Mouse (Mus musculus) stomach, embryonic 14.5 days (tissue): Measurements from ENCODE around the gene Pou4f1. TPM values are rescaled to one million over a fixed set of nuclear protein-coding genes. Genes with fewer than 3 reads are reported as not detected.
"Not testable (repeated sequence)": the region's sequence is repeated elsewhere in the genome, so short reads cannot be mapped to it uniquely, and the experiment has no call there.

Source experiments
- ATAC-seq: fragments of 200-750 bp; cut with Nextera tagmentation; 2 replicates; pipeline ENCODE4 v1.8.0; 2017; ENCODE audit warnings: low read depth, moderate TSS enrichment; ENCODE audit not compliant: insufficient number of reproducible peaks, insufficient read depth, low FRiP score
- H3K27ac ChIP-seq: fragments of 300-500 bp; sonication (generic); 2 replicates; pipeline ENCODE4 v1.5.1; 2014; ENCODE audit warnings: mild to moderate bottlenecking, low read length, moderate library complexity, mixed read lengths
- H3K27me3 ChIP-seq: fragments of 300-500 bp; sonication (generic); 2 replicates; pipeline ENCODE4 v1.6.1; 2014; ENCODE audit warnings: low read length, control low read depth, mixed read lengths; ENCODE audit not compliant: control insufficient read depth, insufficient read depth
- H3K36me3 ChIP-seq: fragments of 300-500 bp; sonication (generic); 2 replicates; pipeline ENCODE4 v1.6.1; 2014; ENCODE audit warnings: mild to moderate bottlenecking, control low read depth, low read length, moderate library complexity, mixed read lengths; ENCODE audit not compliant: control insufficient read depth, insufficient read depth
- H3K4me1 ChIP-seq: fragments of 300-500 bp; sonication (generic); 2 replicates; pipeline ENCODE4 v1.6.1; 2014; ENCODE audit warnings: low read length, control low read depth, mixed read lengths; ENCODE audit not compliant: control insufficient read depth, insufficient read depth
- H3K4me2 ChIP-seq: fragments of 300-500 bp; sonication (generic); replicated peaks from 2 replicates; pipeline ENCODE4 v1.6.1; 2014; ENCODE audit warnings: low read depth, low read length, control low read depth
- H3K4me3 ChIP-seq: fragments of 300-500 bp; sonication (generic); 2 replicates; pipeline ENCODE4 v1.5.1; 2014; ENCODE audit warnings: low read depth, low read length, control low read depth
- H3K9ac ChIP-seq: fragments of 300-500 bp; sonication (generic); replicated peaks from 2 replicates; pipeline ENCODE4 v1.6.1; 2014; ENCODE audit warnings: low read depth, mild to moderate bottlenecking, control low read depth, low read length, moderate library complexity, mixed read lengths
- H3K9me3 ChIP-seq: fragments of 300-500 bp; sonication (generic); 2 replicates; pipeline ENCODE4 v1.6.1; 2016; ENCODE audit warnings: low read depth, low read length, control low read depth; ENCODE audit not compliant: control insufficient read depth
- WGBS: fragments of 180-500 bp; shearing (Covaris S2); extraction: QIAGEN DNeasy Blood & Tissue Kit; methylation state at CpG from one replicate; pipeline ENCODE4 v1.1.7; 2014; 5-methylcytosine and 5-hydroxymethylcytosine counted together
- polyA plus RNA-seq: library from polyadenylated mRNA; unstranded; fragments of >200 nt; fragmentation: Nextera tagmentation; extraction: Ambion mirVana; gene quantifications from 2 replicates; pipeline ENCODE4 v1.2.1, GENCODE M21; 2014

Gene Pou4f1
- polyA plus RNA-seq = 0.32 and 0.43 TPM in 2 replicates

GRCm38 (mm10) chr14:104467966-104468622, at the start of gene Pou4f1:
Gene Pou4f1 (minus strand): TSS chr14:104467999.
- H3K4me1 ChIP-seq = 0 out of 2 replicates have a peak, but pooled peaks cover 7% of the 10 kb centered on the region
- H3K27ac ChIP-seq = no peak within 1 kb of the TSS
- ATAC-seq = peak; percentile 90
- no peaks in the 10 kb centered on the region for H3K36me3 ChIP-seq
- peaks cover 77% of the 10 kb centered on the region for H3K27me3 ChIP-seq
- H3K9me3 ChIP-seq = no peaks in the 10 kb centered on the region
- peak within 1 kb of the TSS; percentile 30 for H3K4me3 ChIP-seq
- peak within 1 kb of the TSS; percentile 68 for H3K4me2 ChIP-seq
- H3K9ac ChIP-seq = no peak within 1 kb of the TSS; the same call in 1 of the 2 replicates
- under 1% methylated on average over 47 of the region's 62 CpGs for WGBS

- no peak overlapping the region for H3K4me3 ChIP-seq
- no peaks in the 10 kb centered on the region for H3K9me3 ChIP-seq
- no peak for ATAC-seq
- H3K36me3 ChIP-seq = peaks cover 5% of the 10 kb centered on the region; the same call in 1 of the 2 replicates
- H3K27me3 ChIP-seq = no peaks in the 10 kb centered on the region
- H3K27ac ChIP-seq = no peak overlapping the region
- 76% methylated on average over 1 of the region's 1 CpGs for WGBS
- no peak overlapping the region for H3K9ac ChIP-seq
- H3K4me2 ChIP-seq = no peak overlapping the region
- H3K4me1 ChIP-seq = no peaks in the 10 kb centered on the region
Measured at GRCm38 (mm10) chr14:104511664-104512063, 43.9 kb upstream of the Pou4f1 start.

GRCm38 (mm10) chr14:104502761-104503160, 35.0 kb upstream of the Pou4f1 start:
- WGBS = 71% methylated on average over 3 of the region's 3 CpGs
- H3K4me1 ChIP-seq, H3K27ac ChIP-seq, H3K9me3 ChIP-seq, ATAC-seq, H3K9ac ChIP-seq, H3K4me3 ChIP-seq, H3K27me3 ChIP-seq, H3K4me2 ChIP-seq: not testable (repeated sequence)
- H3K36me3 ChIP-seq = peaks cover 51% of the 10 kb centered on the region

- H3K9me3 ChIP-seq = no peaks in the 10 kb centered on the region
- no peaks in the 10 kb centered on the region for H3K4me1 ChIP-seq
- WGBS = 91% methylated on average over 8 of the region's 8 CpGs
- no peak overlapping the region for H3K4me2 ChIP-seq
- no peak overlapping the region for H3K9ac ChIP-seq
- H3K27me3 ChIP-seq = no peaks in the 10 kb centered on the region
- peaks cover 9% of the 10 kb centered on the region for H3K36me3 ChIP-seq
- no peak overlapping the region for H3K27ac ChIP-seq
- no peak overlapping the region for H3K4me3 ChIP-seq
- no peak for ATAC-seq
Measured at GRCm38 (mm10) chr14:104479751-104480150, 12.0 kb upstream of the Pou4f1 start.

GRCm38 (mm10) chr14:104478593-104478992, 10.8 kb upstream of the Pou4f1 start:
- Histone ChIP-seq H3K36me3 (peaks cover 9% of the 10 kb centered on the region), H3K27me3 (peaks cover 8% of the 10 kb centered on the region; the same call in 1 of the 2 replicates)
- no peak for ATAC-seq

GRCm38 (mm10) chr14:104477616-104478015, 9.8 kb upstream of the Pou4f1 start:
- Histone ChIP-seq H3K4me2 (no peak overlapping the region), H3K36me3 (peaks cover 9% of the 10 kb centered on the region), H3K4me1 (peaks cover 9% of the 10 kb centered on the region; the same call in 1 of the 2 replicates), H3K27me3 (peaks cover 15% of the 10 kb centered on the region; the same call in 1 of the 2 replicates), H3K4me3 (no peak overlapping the region), H3K9ac (no peak overlapping the region), H3K9me3 (no peaks in the 10 kb centered on the region), H3K27ac (no peak overlapping the region)
- WGBS = 95% methylated on average over 8 of the region's 8 CpGs
- no peak for ATAC-seq

More at GRCm38 (mm10) chr14:104478593-104478992, 10.8 kb upstream of the Pou4f1 start:
- no peak overlapping the region for H3K4me2 ChIP-seq
- H3K4me3 ChIP-seq = no peak overlapping the region
- H3K27ac ChIP-seq = no peak overlapping the region
- no peak overlapping the region for H3K9ac ChIP-seq
- 87% methylated on average over 5 of the region's 5 CpGs for WGBS
- H3K9me3 ChIP-seq = no peaks in the 10 kb centered on the region
- H3K4me1 ChIP-seq = peaks cover 4% of the 10 kb centered on the region; the same call in 1 of the 2 replicates

GRCm38 (mm10) chr14:104475438-104475837, 7.6 kb upstream of the Pou4f1 start:
- no peak overlapping the region for H3K9ac ChIP-seq
- 77% methylated on average over 1 of the region's 1 CpGs for WGBS
- no peak overlapping the region for H3K27ac ChIP-seq
- H3K4me2 ChIP-seq = no peak overlapping the region
- ATAC-seq = no peak
- peaks cover 33% of the 10 kb centered on the region for H3K27me3 ChIP-seq
- H3K4me1 ChIP-seq = peaks cover 9% of the 10 kb centered on the region; the same call in 1 of the 2 replicates
- no peaks in the 10 kb centered on the region for H3K9me3 ChIP-seq
- H3K36me3 ChIP-seq = peaks cover 9% of the 10 kb centered on the region
- H3K4me3 ChIP-seq = no peak overlapping the region

GRCm38 (mm10) chr14:104468623-104468970, 798 bp upstream of the Pou4f1 start:
- no peak overlapping the region for H3K4me2 ChIP-seq
- WGBS = 14% methylated on average over 6 of the region's 6 CpGs
- H3K36me3 ChIP-seq = no peaks in the 10 kb centered on the region
- no peak overlapping the region for H3K27ac ChIP-seq
- no peaks in the 10 kb centered on the region for H3K9me3 ChIP-seq
- H3K4me1 ChIP-seq = 0 out of 2 replicates have a peak, but pooled peaks cover 9% of the 10 kb centered on the region
- no peak overlapping the region for H3K4me3 ChIP-seq
- peaks cover 74% of the 10 kb centered on the region for H3K27me3 ChIP-seq
- no peak overlapping the region for H3K9ac ChIP-seq
- no peak for ATAC-seq
